Mouse (Mus musculus) lung, embryonic 16.5 days (tissue): ENCODE data around the gene Stx1a. TPM values are rescaled to one million over a fixed set of nuclear protein-coding genes. Genes with fewer than 3 reads are reported as not detected.

Experiments
- ATAC-seq: fragments of 200-750 bp; cut with Nextera tagmentation; 2 replicates; pipeline ENCODE4 v1.8.0; 2017; ENCODE audit warnings: low read depth, mild to moderate bottlenecking, moderate library complexity
- H3K27ac ChIP-seq: fragments of 300-500 bp; sonication (generic); 2 replicates; pipeline ENCODE4 v1.5.1; 2014; ENCODE audit warnings: mild to moderate bottlenecking, control low read depth, low read length
- H3K27me3 ChIP-seq: fragments of 300-500 bp; sonication (generic); 2 replicates; pipeline ENCODE4 v1.6.1; 2014; ENCODE audit warnings: low read depth, low read length, mixed read lengths; ENCODE audit not compliant: control insufficient read depth, insufficient read depth
- H3K36me3 ChIP-seq: fragments of 300-500 bp; sonication (generic); 2 replicates; pipeline ENCODE4 v1.6.1; 2014; ENCODE audit warnings: low read length; ENCODE audit not compliant: control insufficient read depth, insufficient read depth
- H3K4me1 ChIP-seq: fragments of 300-500 bp; sonication (generic); replicated peaks from 2 replicates; pipeline ENCODE4 v1.6.1; 2014; ENCODE audit warnings: low read length, mixed read lengths; ENCODE audit not compliant: control insufficient read depth, insufficient read depth
- H3K4me2 ChIP-seq: fragments of 300-500 bp; sonication (generic); 2 replicates; pipeline ENCODE4 v1.6.1; 2014; ENCODE audit warnings: low read depth, low read length, control low read depth
- H3K4me3 ChIP-seq: fragments of 300-500 bp; sonication (generic); 2 replicates; pipeline ENCODE4 v1.5.1; 2014; ENCODE audit warnings: mild to moderate bottlenecking, low read length, control low read depth
- H3K9ac ChIP-seq: fragments of 300-500 bp; sonication (generic); 2 replicates; pipeline ENCODE4 v1.6.1; 2014; ENCODE audit warnings: low read length, control low read depth
- H3K9me3 ChIP-seq: fragments of 300-500 bp; sonication (generic); 2 replicates; pipeline ENCODE4 v1.6.1; 2016; ENCODE audit warnings: low read length; ENCODE audit not compliant: control insufficient read depth
- WGBS: fragments of 180-500 bp; shearing (Covaris S2); extraction: QIAGEN DNeasy Blood & Tissue Kit; methylation state at CpG from one replicate; pipeline ENCODE4 v1.1.7; 2014; 5-methylcytosine and 5-hydroxymethylcytosine counted together
- polyA plus RNA-seq: library from polyadenylated mRNA; unstranded; fragments of >200 nt; fragmentation: Nextera tagmentation; extraction: Ambion mirVana; gene quantifications from 2 replicates; pipeline ENCODE4 v1.2.1, GENCODE M21; 2015

Stx1a gene
- polyA plus RNA-seq, 1 experiment from 2014 or later = 11.8 TPM

DNA sequence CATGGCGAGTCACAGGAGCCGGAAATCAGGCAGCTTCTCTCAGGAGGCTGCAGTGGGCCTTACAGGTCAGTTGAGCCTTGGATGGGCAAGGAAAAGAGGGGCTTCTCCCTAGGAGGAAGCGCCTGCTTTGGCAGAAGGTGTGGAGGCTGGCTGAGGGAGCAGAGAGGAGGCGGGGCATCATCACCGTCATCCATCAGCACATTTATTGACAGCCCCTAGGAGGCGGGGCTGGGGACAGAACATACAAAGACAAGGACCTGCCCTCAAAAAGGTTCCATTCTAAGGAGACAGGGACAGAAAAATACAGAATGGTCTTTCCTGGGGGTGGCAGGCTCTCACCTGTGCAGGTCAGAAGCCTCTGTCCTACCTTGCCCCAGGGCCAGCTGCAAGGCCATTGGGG is 49.4 kb downstream of the Stx1a start:
- Histone ChIP-seq H3K9me3 (no peaks in the 10 kb centered on the region), H3K9ac (no peak overlapping the region), H3K36me3 (no peaks in the 10 kb centered on the region), H3K4me3 (no peak overlapping the region), H3K27me3 (no peaks in the 10 kb centered on the region), H3K4me2 (no peak overlapping the region), H3K27ac (no peak overlapping the region), H3K4me1 (peaks cover 8% of the 10 kb centered on the region)
- WGBS = 71% methylated on average over 6 of the region's 6 CpGs
- no peak for ATAC-seq

- no peaks in the 10 kb centered on the region for H3K27me3 ChIP-seq
- peak overlapping the region; percentile 39 for H3K9ac ChIP-seq
- no peak for ATAC-seq
- H3K36me3 ChIP-seq = no peaks in the 10 kb centered on the region
- WGBS = 23% methylated on average over 21 of the region's 26 CpGs
- H3K4me3 ChIP-seq = no peak overlapping the region
- no peak overlapping the region for H3K4me2 ChIP-seq
- H3K27ac ChIP-seq = no peak overlapping the region
- H3K9me3 ChIP-seq = no peaks in the 10 kb centered on the region
- H3K4me1 ChIP-seq = peaks cover 11% of the 10 kb centered on the region
Measured at GRCm38 (mm10) chr5:135073349-135074150, 50.3 kb downstream of the Stx1a start.

DNA sequence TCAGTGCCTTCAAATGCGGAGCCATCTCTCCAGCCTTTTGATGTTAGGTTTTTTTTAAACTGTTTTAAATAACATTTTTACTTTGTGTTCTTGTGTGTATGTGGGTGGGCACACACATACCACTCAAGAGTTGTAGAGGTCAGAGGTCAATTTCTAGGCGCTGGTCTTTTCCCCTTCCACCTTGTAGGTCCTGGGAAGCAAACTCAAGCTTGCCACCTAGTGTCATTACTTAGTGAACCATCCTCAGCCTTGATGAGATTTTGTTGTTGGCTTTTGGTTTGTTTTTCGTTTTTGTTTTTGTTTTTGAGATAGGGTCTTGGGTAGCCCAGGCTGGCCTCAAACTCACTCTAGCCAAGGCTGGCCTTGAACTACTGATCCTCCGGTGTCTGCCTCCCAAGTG is 52.4 kb downstream of the Stx1a start:
- Histone ChIP-seq H3K9ac (no peak overlapping the region), H3K4me1 (peaks cover 11% of the 10 kb centered on the region), H3K4me3 (no peak overlapping the region), H3K36me3 (no peaks in the 10 kb centered on the region), H3K9me3 (no peaks in the 10 kb centered on the region), H3K27ac (no peak overlapping the region), H3K27me3 (no peaks in the 10 kb centered on the region), H3K4me2 (no peak overlapping the region)
- no peak for ATAC-seq
- WGBS = 55% methylated on average over 4 of the region's 4 CpGs

DNA sequence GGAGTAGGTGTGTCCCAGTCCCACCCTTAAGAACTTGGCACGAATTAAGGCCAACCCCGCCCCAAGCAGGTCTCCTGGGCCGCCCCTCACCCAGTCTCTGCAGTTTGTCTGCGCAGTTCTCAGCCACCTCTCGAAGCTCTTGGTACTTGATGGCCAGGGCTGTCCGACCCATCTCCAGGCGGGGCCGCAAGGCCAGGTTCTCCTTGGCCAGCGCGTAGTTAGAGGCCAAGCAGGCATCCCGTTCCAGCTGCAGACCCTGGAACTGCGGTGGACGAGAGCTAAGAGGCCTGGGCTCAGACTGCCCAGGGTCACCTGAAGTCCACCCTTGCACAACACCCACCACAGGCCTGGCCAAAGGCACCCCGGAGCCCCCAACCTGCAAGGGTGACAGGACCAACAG is 53.1 kb downstream of the Stx1a start:
- 78% methylated on average over 14 of the region's 14 CpGs for WGBS
- H3K4me2 ChIP-seq = no peak overlapping the region

DNA sequence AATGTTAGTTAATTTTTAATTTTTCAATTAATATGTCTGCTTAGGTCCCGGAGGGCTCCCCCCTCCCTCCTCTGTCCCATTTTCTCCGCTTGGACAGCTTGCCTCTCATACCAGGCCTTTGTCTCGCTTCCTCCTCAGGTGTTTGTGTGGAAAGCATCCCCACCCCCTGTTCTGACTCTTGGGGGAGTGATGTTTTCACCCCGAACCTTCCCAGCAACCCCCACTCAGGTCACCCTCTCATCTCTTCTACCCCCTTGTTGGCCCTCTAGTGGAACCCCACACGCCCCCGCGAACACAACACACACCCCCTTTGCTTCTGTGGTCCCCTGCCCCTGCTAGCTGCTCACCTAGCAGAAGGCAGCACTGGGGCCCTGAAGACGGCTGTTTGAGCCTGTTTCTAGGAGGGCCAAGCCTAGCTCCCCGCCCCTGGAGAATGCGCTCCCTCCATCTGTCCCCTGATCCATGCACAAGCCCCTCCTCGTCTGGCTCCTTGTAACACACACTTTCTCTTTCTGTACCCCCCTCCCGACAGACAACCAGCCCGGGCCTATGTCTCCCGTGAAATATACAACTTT is 53.7 kb downstream of the Stx1a start:
- peak overlapping the region; percentile 1; the same call in 1 of the 2 replicates for H3K27ac ChIP-seq
- peaks cover 11% of the 10 kb centered on the region for H3K4me1 ChIP-seq
- peak overlapping the region; percentile 77 for H3K4me2 ChIP-seq
- ATAC-seq = peak; percentile 47
- H3K9me3 ChIP-seq = no peaks in the 10 kb centered on the region
- no peaks in the 10 kb centered on the region for H3K27me3 ChIP-seq
- H3K4me3 ChIP-seq = peak overlapping the region; percentile 73
- H3K36me3 ChIP-seq = no peaks in the 10 kb centered on the region
- 21% methylated on average over 14 of the region's 14 CpGs for WGBS
- H3K9ac ChIP-seq = peak overlapping the region; percentile 98

More for the DNA sequence above, 53.1 kb downstream of the Stx1a start:
- no peaks in the 10 kb centered on the region for H3K27me3 ChIP-seq
- H3K27ac ChIP-seq = no peak overlapping the region
- ATAC-seq = no peak
- H3K36me3 ChIP-seq = no peaks in the 10 kb centered on the region
- H3K9ac ChIP-seq = no peak overlapping the region
- no peaks in the 10 kb centered on the region for H3K9me3 ChIP-seq
- H3K4me1 ChIP-seq = peaks cover 11% of the 10 kb centered on the region
- no peak overlapping the region for H3K4me3 ChIP-seq

- Histone ChIP-seq H3K36me3 (no peaks in the 10 kb centered on the region), H3K27ac (peak within 1 kb of the TSS; percentile 64), H3K4me2 (peak within 1 kb of the TSS; percentile 77), H3K9me3 (no peaks in the 10 kb centered on the region), H3K27me3 (no peaks in the 10 kb centered on the region), H3K4me1 (peaks cover 11% of the 10 kb centered on the region), H3K4me3 (peak within 1 kb of the TSS; percentile 73), H3K9ac (peak within 1 kb of the TSS; percentile 98)
- WGBS = 0% methylated on average over 60 of the region's 83 CpGs
- ATAC-seq = peak; percentile 89
Measured at GRCm38 (mm10) chr5:135077564-135078481, 54.5 kb downstream of the Stx1a start, which contains the start of gene Vps37d. Gene Vps37d (minus strand): TSS chr5:135078266.

DNA sequence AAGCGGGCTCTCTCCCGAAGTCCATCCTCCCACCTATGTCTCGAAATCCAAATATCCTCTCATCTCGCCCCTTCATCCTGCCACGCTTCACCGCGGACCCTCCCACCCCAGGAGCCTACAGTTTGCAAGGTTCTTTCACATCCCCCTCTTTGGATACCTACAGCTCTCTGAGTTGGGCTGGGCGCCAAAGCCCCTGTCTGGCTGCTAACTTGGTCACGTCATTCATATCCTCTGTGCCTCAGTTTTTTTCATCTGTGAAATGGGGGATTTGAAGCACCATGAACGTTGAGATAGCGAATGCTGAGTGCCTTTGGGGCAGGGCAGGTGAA is 55.2 kb downstream of the Stx1a start:
- Histone ChIP-seq H3K4me2 (peak overlapping the region; percentile 77), H3K27ac (no peak overlapping the region), H3K36me3 (no peaks in the 10 kb centered on the region), H3K9ac (peak overlapping the region; percentile 98), H3K4me1 (peaks cover 9% of the 10 kb centered on the region), H3K4me3 (peak overlapping the region; percentile 73), H3K9me3 (no peaks in the 10 kb centered on the region), H3K27me3 (no peaks in the 10 kb centered on the region)
- ATAC-seq = no peak
- WGBS = under 1% methylated on average over 11 of the region's 11 CpGs

DNA sequence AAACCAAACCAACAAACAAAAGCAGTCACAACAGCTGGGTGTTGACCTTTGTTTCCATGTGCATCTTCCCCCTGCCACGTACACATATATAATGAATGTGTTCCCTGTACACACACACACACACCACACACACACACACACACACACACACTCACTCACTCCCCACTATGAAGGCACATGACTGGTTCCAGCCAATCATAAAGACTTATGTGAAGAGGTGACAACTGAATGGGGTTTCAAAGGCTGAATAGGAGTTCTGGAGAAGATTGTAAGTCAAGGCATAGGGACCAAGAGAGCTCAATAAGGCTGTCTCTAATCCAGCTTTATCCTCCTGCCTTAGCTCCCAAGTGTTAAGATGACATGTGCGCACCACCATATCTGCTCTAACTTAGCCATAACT is 56.3 kb downstream of the Stx1a start:
- H3K36me3 ChIP-seq = no peaks in the 10 kb centered on the region
- H3K27ac ChIP-seq = no peak overlapping the region
- no peak overlapping the region for H3K9ac ChIP-seq
- no peak overlapping the region for H3K4me2 ChIP-seq
- 85% methylated on average over 2 of the region's 2 CpGs for WGBS
- no peak overlapping the region for H3K4me3 ChIP-seq
- no peaks in the 10 kb centered on the region for H3K27me3 ChIP-seq
- no peaks in the 10 kb centered on the region for H3K9me3 ChIP-seq
- no peak for ATAC-seq
- H3K4me1 ChIP-seq = peaks cover 6% of the 10 kb centered on the region

DNA sequence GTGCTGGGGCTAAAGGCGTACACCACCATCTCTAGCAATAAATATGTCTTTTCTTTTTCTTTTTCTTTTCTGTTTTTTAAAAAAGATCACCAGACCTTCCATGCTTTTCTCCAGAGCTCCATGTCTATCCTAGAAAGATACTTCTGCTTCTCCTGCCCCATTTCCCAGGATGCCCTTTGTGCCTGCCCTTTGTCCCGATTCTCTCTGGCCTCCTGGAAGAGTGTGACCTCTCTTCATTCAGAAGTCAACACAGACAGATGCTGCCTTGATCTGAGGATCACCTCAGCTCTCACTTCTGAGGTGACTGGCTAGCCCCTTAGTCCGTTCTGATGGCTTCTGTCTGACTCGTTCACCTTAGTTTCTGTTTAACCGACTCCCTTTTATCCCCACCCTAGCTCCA is 57.3 kb downstream of the Stx1a start:
- no peak overlapping the region for H3K9ac ChIP-seq
- no peak for ATAC-seq
- no peaks in the 10 kb centered on the region for H3K27me3 ChIP-seq
- H3K36me3 ChIP-seq = no peaks in the 10 kb centered on the region
- no peak overlapping the region for H3K4me3 ChIP-seq
- no peaks in the 10 kb centered on the region for H3K9me3 ChIP-seq
- H3K27ac ChIP-seq = no peak overlapping the region
- peaks cover 6% of the 10 kb centered on the region for H3K4me1 ChIP-seq
- H3K4me2 ChIP-seq = no peak overlapping the region
- 74% methylated on average over 5 of the region's 5 CpGs for WGBS
